Mouse (Mus musculus) midbrain, embryonic 10.5 days (tissue): ENCODE results near the gene Cyp19a1. TPM values are rescaled to one million over a fixed set of nuclear protein-coding genes. Genes with fewer than 3 reads are reported as not detected.

ENCODE experiments used
- DNase-seq: peaks from one replicate; pipeline ENCODE4 v3.0.0-alpha.2; 2017; ENCODE audit warnings: low spot score
- H3K27ac ChIP-seq: fragments of 300-500 bp; sonication (generic); replicated peaks from 2 replicates; pipeline ENCODE4 v1.5.1; 2016; ENCODE audit warnings: mild to moderate bottlenecking
- H3K27me3 ChIP-seq: fragments of 300-500 bp; sonication (generic); 2 replicates; pipeline ENCODE4 v1.6.1; 2016; ENCODE audit warnings: low read depth, mild to moderate bottlenecking; ENCODE audit not compliant: poor library complexity, severe bottlenecking
- H3K36me3 ChIP-seq: fragments of 300-500 bp; sonication (generic); 2 replicates; pipeline ENCODE4 v1.6.1; 2016; ENCODE audit warnings: mild to moderate bottlenecking, moderate library complexity
- H3K4me1 ChIP-seq: fragments of 300-500 bp; sonication (generic); 2 replicates; pipeline ENCODE4 v1.6.1; 2016
- H3K4me3 ChIP-seq: fragments of 300-500 bp; sonication (generic); 2 replicates; pipeline ENCODE4 v1.5.1; 2016; ENCODE audit warnings: mild to moderate bottlenecking, moderate library complexity
- H3K9me3 ChIP-seq: fragments of 300-500 bp; sonication (generic); replicated peaks from 2 replicates; pipeline ENCODE4 v1.6.1; 2016; ENCODE audit warnings: mild to moderate bottlenecking
- whole genome bisulfite sequencing: fragments of 180-500 bp; shearing (Covaris S2); methylation state at CpG from one replicate; pipeline ENCODE4 v1.1.7; 2016; 5-methylcytosine and 5-hydroxymethylcytosine counted together
- polyA plus RNA-seq: library from polyadenylated mRNA; unstranded; fragments of >200 nt; fragmentation: Nextera tagmentation; extraction: Ambion mirVana; gene quantifications from 2 replicates; pipeline ENCODE4 v1.2.1, GENCODE M21; 2016

Cyp19a1 gene
- polyA plus RNA-seq, 1 experiment from 2014 or later = 0.36 TPM

DNA sequence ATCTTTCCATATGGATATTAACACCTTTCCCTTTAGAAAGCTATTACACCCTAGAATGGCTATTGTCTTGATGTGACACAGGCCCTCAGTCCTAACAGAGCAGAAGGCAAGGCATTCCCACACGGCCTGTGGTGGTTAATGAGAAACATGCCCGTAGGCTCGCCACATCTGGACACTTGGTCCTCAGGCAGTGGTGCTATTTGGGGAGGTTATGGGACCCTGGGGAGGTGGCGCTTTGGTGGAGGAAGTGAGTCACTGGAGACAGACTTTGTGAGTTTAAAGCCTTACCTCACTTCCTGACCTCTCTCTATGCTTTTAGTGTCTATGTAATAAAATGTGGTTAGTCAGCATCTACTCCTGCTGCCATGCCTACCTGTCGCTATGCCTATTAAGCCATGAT lies 114.2 kb downstream of the Cyp19a1 start:
- no peaks in the 10 kb centered on the region for H3K9me3 ChIP-seq
- no peaks in the 10 kb centered on the region for H3K36me3 ChIP-seq
- no peak overlapping the region for H3K4me3 ChIP-seq
- DNase-seq = no peak
- no peaks in the 10 kb centered on the region for H3K4me1 ChIP-seq
- H3K27me3 ChIP-seq = no peaks in the 10 kb centered on the region
- WGBS = 79% methylated on average over 5 of the region's 5 CpGs
- H3K27ac ChIP-seq = no peak overlapping the region

GRCm38 (mm10) chr9:54139191-54139590 lies 128.7 kb downstream of the Cyp19a1 start:
- H3K27me3 ChIP-seq = no peaks in the 10 kb centered on the region
- H3K4me1 ChIP-seq = no peaks in the 10 kb centered on the region
- no peaks in the 10 kb centered on the region for H3K9me3 ChIP-seq
- H3K36me3 ChIP-seq = no peaks in the 10 kb centered on the region
- WGBS = 91% methylated on average over 1 of the region's 1 CpGs
- no peak overlapping the region for H3K4me3 ChIP-seq
- H3K27ac ChIP-seq = no peak overlapping the region
- DNase-seq = no peak

Other genes with a start within 250 kb of the Cyp19a1 start
- 0.15 and 0.37 TPM in 2 replicates for gene Tnfaip8l3, start 199.7 kb downstream of the Cyp19a1 start, polyA plus RNA-seq
- 0.15 and 0.19 TPM in 2 replicates for gene Gldn, start 18.4 kb upstream of the Cyp19a1 start, polyA plus RNA-seq
- 8.6 and 9.0 TPM in 2 replicates for gene Dmxl2, start 233.5 kb upstream of the Cyp19a1 start, polyA plus RNA-seq